Mouse (Mus musculus): ENCODE measurements around the gene Scn1b.

The Scn1b gene

GRCm38 (mm10) chr7:31082831-31083588, 43.8 kb downstream of the Scn1b start:
- peak; percentile 84 for DNase-seq

- DNase-seq = no peak
Measured at GRCm38 (mm10) chr7:31082106-31082505, 44.7 kb downstream of the Scn1b start.

GRCm38 (mm10) chr7:31081106-31081505, 45.7 kb downstream of the Scn1b start:
- no peak for DNase-seq

GRCm38 (mm10) chr7:31080611-31081010, 46.2 kb downstream of the Scn1b start:
- no peak for DNase-seq

- DNase-seq = no peak
Measured at GRCm38 (mm10) chr7:31079670-31080069, 47.1 kb downstream of the Scn1b start.

GRCm38 (mm10) chr7:31077885-31078445, 48.8 kb downstream of the Scn1b start:
- DNase-seq = peak; percentile 68

GRCm38 (mm10) chr7:31077470-31077869, 49.3 kb downstream of the Scn1b start:
- DNase-seq = peak; percentile 73

- no peak for DNase-seq
Measured at GRCm38 (mm10) chr7:31076492-31076891, 50.3 kb downstream of the Scn1b start, which contains the start of gene Fxyd3. Gene Fxyd3, minus strand, starts transcription at chr7:31076704.

GRCm38 (mm10) chr7:31074713-31075069, 52.1 kb downstream of the Scn1b start:
- DNase-seq = peak; percentile 62

GRCm38 (mm10) chr7:31074061-31074712, 52.6 kb downstream of the Scn1b start:
- DNase-seq = no peak

- no peak for DNase-seq
Measured at GRCm38 (mm10) chr7:31073546-31073945, 53.3 kb downstream of the Scn1b start.

GRCm38 (mm10) chr7:31072326-31072725, 54.5 kb downstream of the Scn1b start:
- no peak for DNase-seq

GRCm38 (mm10) chr7:31070324-31070723, 56.5 kb downstream of the Scn1b start:
- no peak for DNase-seq

GRCm38 (mm10) chr7:31069491-31069890, 57.3 kb downstream of the Scn1b start:
- no peak for DNase-seq

- no peak for DNase-seq
Measured at GRCm38 (mm10) chr7:31067836-31068235, 59.0 kb downstream of the Scn1b start.
